Mouse (Mus musculus) urinary bladder, adult 18-20 months (tissue): Measurements from ENCODE around the gene Tgtp2.
"Not testable (repeated sequence)": the region's sequence is repeated elsewhere in the genome, so short reads cannot be mapped to it uniquely, and the experiment has no call there.

Source experiments
- DNase-seq, 2 experiments: peaks; one replicate each; pipeline ENCODE4 v3.0.0; 2022; ENCODE audit warnings: low spot score in 2 of 2, mixed read lengths in 2 of 2

Tgtp2 gene

GRCm38 (mm10) chr11:49063713-49064469, at the start of gene Tgtp2:
Tgtp2 (minus strand) TSS chr11:49064206.
- DNase-seq, result not testable (repeated sequence)

DNA sequence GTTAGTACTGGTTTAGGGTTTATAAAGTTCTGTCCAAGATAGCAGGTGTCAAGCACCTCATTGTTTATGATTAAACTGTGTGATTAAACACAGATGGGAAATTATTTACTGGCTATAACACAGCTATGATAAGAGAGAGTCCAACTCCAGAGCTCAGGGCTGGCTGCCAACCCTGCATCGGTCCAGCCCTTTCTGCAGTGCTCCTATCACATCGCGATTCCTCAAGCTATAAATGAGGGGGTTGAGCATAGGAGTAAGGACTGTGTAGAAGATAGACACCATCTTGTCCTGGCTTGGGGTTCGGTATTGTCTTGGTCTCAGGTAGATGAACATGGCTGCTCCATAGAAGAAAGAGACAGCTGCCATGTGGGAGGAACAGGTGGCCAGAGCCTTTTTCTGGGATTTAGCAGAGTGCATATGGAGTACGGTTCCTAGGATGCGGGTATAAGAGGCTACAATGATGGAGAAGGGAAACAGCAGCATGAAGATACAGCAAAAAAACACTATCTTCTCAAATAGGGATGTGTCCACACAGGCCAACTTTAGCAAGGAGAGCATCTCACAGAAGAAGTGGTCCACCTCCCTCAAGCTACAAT, 48.7 kb upstream of the Tgtp2 start:
- no peak for DNase-seq

DNA sequence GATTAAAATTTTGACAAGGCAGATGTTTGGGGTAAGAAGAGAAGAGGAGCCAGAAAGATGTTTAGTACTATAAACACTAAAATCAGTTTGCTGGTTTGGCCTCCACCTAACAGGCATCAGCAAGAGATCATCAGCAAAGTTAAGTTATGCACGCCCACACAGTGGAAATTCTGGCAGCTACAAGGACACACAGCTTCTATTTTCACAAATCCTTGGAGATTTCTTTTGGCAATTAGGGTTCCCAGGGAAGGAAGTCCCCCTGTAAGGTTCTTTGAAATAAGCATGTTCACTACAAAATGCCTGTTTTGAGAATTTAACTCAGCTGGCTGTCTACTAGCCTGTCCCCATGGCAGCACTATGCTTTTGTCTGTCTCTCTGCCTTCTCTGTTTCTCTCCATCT, 47.0 kb upstream of the Tgtp2 start:
- no peak for DNase-seq

DNA sequence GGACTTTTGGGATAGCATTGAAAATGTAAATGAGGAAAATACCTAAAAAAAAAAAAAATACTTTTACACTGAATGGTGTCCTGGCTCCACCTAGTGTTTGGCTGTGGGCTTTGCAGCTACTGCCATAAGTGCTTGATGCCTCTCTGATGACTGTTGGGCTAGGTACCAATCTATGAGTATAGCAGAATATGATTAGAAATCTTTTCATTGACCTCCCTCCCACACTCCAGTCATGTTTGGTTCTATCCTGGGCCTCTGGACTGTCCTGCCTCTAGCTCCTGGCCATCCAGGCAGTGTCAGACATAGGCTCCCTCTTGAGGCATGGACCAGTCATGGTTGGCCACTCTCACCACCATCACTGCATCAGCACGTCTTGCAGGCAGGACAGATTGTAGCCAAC, 44.8 kb upstream of the Tgtp2 start:
- DNase-seq, result no peak

- no peak for DNase-seq
These were observed 43.9 kb upstream of the Tgtp2 start for GRCm38 (mm10) chr11:49107650-49108537.

DNA sequence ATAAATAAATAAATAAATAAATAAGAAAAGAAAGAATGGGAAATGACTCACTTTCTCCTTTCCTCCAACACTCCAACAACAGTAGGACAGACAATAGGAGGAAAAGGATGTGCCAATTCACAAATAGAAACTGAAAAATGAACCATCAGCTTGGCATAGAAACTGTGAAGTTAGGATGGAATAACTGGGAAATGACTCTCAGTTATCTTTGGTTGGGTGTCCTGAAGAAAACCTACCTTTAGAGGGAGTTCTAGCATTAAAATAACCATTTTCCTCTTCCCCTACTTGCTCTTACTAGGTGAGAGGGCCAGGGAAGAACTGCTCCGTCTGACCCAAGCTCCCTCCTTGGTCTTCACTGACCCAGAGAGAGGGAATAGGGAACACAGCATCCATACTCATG, 41.7 kb upstream of the Tgtp2 start:
- DNase-seq, result no peak

- DNase-seq, result peak; percentile 67 to 74
These were observed 39.2 kb upstream of the Tgtp2 start for GRCm38 (mm10) chr11:49103047-49103693.

GRCm38 (mm10) chr11:49101500-49101899, 37.5 kb upstream of the Tgtp2 start:
- no peak for DNase-seq

DNA sequence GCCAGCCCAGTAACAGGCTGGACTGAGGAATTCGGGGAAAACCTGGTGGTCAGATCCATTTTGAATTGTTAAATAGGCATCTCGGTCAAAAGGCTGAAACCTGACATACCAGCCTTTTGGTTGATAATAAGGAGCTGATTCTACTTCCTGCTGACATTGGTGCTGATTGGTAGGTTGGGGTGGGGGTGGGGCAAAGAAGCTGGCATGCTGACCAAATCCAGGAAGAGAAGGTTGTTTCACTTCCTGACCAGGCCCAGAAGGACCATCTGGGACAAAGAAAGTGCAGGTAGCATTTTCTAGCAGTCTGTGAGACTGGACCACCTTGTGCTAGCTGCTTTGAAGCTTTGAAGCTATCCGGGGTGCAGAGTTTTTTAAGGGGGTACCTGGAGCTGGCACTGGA, 36.4 kb upstream of the Tgtp2 start:
- no peak for DNase-seq

GRCm38 (mm10) chr11:49095367-49095766, 31.4 kb upstream of the Tgtp2 start:
- DNase-seq, result no peak

GRCm38 (mm10) chr11:49093861-49094660, 30.1 kb upstream of the Tgtp2 start:
- DNase-seq, result no peak

DNA sequence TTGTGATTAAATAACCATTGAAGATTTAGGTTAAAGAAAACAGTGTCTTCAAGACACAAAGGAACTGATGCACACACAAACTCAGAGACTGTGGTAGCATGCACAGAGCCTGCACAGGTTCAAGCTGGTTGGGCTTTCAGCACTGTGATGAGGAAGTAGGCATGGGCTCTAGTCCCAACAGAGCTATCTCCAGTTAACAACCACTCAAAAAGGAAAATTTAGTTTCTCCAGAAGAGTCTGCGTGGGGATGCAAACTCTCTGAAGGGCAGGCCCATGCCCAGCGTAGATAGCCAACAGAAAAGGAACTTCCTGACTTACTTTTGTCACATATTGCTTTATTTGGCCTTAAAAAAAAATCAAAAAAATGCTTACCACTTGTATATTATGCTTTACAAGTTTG, 28.8 kb upstream of the Tgtp2 start:
- no peak for DNase-seq

DNA sequence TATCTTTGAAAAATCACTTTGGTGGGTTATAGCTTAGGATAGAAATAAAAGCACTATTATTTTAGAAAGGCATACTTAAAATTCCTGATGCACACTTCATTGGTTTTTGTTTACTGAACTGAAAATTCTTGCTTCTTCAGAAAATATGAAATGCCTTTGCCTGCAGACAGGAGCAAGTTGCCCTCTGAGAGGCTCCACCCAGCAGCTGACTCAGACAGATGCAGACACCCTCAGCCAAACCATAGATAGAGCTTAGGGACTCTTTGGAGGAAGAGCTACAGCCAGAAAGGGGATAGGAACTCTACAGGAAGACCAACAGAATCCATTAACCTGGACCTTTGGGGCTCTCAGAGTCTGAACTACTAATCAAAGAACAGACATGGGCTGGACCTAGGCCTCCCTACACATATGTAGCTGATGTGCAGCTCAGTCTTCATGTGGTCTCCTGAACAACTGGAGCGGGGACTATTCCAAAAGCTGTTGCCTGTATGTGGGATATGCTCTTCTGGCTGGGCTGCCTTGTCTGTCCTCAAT, 28.1 kb upstream of the Tgtp2 start:
- DNase-seq, result no peak

DNA sequence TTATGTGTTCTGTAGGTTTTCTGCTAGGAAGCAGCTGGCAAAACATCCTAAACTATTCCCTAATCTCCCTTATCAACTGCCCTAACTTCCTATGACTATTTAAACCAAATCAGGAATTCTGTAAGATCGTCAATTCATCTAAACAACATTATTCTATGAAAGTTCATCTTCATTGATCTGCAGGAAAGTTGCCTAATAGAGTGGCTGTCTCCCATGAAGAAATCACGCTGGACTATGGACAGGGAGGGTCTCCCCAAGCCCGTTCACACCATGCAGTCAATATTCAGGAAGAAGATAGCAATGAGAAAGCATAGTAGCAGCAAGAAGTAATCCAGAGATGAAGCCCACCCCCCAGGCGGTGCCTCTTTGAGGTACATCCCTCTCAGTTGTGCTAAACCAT, 27.2 kb upstream of the Tgtp2 start:
- no peak for DNase-seq

DNA sequence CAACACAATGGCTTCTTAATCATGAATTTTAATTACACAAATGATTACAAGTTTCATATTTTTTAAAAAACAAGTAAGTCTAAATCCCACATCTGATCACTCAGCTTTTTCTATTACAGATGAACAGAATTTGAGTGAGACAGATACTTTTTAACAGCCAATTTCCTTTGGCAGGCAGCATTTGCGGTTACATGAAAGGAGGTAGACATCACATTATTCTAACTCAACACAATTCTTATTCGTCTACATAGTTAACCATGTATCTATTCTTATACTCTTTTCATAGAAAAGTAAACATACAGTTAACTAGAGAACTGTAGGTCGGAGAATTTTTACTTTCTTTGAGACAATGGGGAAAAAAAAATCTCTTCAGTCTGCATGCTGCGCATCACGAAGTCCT, 26.5 kb upstream of the Tgtp2 start:
- DNase-seq, result no peak

DNA sequence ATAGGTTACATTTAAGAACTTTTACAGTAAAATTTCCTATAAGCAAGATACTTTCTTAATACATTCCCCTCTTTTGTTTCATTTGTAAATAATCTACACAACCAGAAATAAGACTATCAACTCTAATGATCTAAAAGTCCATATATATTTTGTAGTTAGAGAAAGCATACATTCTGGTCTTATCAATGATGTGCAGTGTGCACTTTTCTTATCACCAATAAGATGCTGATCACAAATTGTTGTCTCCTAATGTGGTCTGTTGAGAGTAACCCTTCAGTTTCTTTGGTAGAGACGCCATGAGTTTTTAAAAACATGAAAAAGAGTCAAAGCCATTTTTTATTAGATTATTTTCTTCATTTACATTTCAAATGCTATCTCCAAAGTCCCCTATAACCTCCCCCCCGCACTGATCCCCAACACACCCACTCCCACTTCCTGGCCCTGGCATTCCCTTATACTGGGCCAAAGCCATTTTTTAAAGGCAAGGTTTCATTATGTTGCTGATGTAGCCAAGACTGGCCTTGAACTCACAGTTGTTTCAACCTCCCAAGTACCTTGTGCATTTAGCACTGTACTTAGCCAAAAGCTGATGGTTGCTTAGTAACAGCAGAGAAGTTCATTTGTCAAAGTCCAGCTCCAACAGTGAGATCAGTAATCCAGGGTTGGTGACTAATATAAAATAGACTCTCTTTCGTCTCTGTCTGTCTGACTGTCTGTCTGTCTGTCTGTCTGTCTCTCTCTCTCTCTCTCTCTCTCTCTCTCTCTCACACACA, 25.9 kb upstream of the Tgtp2 start:
- DNase-seq, result no peak

DNA sequence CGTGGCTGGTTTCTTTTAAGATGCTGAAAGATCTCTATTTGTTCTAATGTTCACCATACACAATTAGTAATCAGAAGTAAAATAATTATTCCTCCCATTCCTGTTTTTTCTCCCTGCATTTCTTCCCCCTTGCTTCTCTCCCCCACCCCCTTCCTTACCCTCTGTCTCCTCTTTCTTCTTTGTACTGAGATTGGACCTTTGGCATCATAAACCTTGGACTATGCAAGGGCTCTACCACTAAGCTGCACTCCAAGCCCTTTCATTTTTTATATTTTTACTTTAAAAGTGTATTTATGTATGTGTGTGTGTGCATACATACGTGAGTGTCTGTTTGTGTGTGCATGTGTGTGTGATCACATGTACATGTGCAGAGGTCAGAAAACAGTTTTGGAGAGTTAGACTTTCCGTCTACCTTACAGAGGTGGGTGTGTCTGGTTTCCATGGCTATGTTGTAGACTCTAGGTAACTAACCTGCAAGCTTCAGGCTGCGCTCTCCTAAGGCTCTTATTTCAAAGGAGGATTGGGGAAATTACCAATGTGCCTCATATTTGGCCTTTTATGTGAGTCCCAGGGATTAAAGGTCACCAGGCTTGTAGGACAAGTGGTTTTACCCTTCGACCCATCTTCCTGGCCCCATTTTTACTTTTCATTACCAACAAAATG, 25.1 kb upstream of the Tgtp2 start:
- no peak for DNase-seq

DNA sequence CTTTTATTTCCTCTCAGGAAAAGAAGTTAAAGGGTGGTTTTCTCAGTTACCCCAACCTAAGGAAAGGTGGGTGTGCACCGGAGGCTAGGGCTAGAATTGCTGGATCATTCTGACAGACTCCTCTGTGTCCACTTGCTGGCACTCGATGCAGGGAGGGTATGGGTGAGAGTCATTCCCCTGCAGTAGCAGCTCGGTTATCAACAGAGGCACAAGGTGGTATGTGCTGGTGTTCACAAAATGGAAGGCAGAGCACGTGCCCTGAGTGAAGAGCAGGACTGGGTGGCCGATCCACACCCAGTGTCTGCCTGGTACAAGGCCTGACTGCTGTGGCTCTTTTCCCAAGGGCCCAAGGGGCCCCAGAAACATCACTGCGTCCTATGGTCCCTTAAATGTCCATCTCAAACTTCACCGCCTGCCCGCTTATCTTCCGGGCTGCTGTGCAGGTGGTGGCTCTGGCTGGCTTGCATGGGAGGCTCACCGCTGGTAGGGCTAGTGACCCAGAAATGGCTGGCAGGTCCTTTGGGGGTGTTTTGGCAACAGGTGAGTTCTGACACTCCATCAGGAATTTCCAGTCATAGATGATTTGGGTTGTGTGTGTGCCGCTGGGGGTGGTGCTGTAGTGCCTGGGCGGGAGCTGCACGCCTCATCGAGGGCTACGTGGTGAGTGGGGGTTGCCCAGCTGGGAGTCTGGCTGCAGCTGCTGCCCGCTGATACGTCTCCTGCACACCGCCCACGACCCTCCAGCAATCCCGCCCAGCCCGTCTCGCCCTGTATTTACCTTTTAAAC, 24.0 kb upstream of the Tgtp2 start:
- peak in 1 of 2 experiments; percentile 11 for DNase-seq

DNA sequence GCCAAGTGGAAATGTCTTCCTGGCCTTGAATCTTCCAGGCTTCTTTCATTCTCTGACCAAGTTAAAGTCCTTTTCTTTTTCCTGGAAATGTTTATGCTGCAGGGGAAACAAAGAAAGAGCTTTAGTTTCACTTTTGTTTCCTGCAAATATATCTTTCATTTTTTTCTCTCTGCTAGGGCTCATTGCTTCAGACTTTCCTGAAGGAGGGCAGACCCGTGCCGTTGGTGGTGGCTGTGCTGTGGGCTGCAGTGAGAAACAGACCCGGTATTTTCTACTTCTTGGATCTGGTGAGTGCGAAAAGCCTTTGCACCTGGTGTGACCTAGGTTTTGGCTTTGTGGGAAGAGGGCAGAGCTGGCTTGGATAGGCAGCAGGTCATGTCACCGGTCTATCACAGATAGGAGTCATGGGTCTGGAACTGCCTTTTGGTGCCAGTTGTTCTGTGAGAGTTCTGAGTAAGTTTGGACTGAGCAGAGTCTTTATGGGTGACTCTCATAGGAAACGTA, 22.9 kb upstream of the Tgtp2 start:
- DNase-seq, result no peak
